Mouse (Mus musculus) heart, postnatal 36 days (tissue): ENCODE measurements around the gene Rinl. TPM values are rescaled to one million over a fixed set of nuclear protein-coding genes. Genes with fewer than 3 reads are reported as not detected.

Source experiments
- DNase-seq, 2 experiments: peaks; one replicate each; pipeline ENCODE4 v3.0.0; 2021 to 2022
- intact Hi-C: fragments of 180-260 bp; cut with DNase I; formaldehyde crosslinking; loops from one replicate; pipeline ENCODE4 v1.15.1; 2025
- total RNA-seq, 2 experiments: library from RNA; stranded (reverse); gene quantifications; 2 replicates each; pipeline ENCODE4 v1.2.3; 2021

Gene Rinl
- total RNA-seq, 2 experiments from 2014 or later: 1.8 to 1.9 TPM

GRCm38 (mm10) chr7:28838331-28838730, 49.6 kb downstream of the Rinl start:
- intact Hi-C loops: no loop called here
- DNase-seq: no peak

- intact Hi-C loops: no loop called here
- no peak for DNase-seq
Observed at GRCm38 (mm10) chr7:28847273-28847672, 58.5 kb downstream of the Rinl start.

Other genes starting within 250 kb of the Rinl start
- not detected for gene Sycn, start 248.1 kb upstream of the Rinl start, total RNA-seq
- not detected for gene Nccrp1, start 241.7 kb upstream of the Rinl start, total RNA-seq
- 10 to 100 TPM; 20.5 to 24.5 TPM for gene Samd4b, start 190.8 kb upstream of the Rinl start, total RNA-seq
- 1 to 10 TPM; 7.3 to 7.4 TPM for gene Pak4, start 190.8 kb upstream of the Rinl start, total RNA-seq
- gene Acp7, start 157.6 kb upstream of the Rinl start, total RNA-seq: not detected
- under 1 TPM in 1 of 2 experiments, not detected in 1; 0.22 TPM for gene Fbxo27, start 96.1 kb upstream of the Rinl start, total RNA-seq
- gene Fbxo17, start 72.2 kb upstream of the Rinl start, total RNA-seq: under 1 TPM; 0.46 to 0.53 TPM
- 10 to 100 TPM; 53.9 to 54.1 TPM for gene Mrps12, start 47.1 kb upstream of the Rinl start, total RNA-seq
- 10 to 100 TPM; 14.6 to 16.3 TPM for gene Sars2, start 47.0 kb upstream of the Rinl start, total RNA-seq
- not detected for gene Ccer2, start 32.8 kb upstream of the Rinl start, total RNA-seq
- 10 to 100 TPM; 85.1 to 87.0 TPM for gene Sirt2, start 22.2 kb upstream of the Rinl start, total RNA-seq
- 10 to 100 TPM; 25.4 to 27.0 TPM for gene Nfkbib, start 21.5 kb upstream of the Rinl start, total RNA-seq
- 100 to 1,000 TPM; 240 to 277 TPM for gene Hnrnpl, start 19.6 kb downstream of the Rinl start, total RNA-seq
- 1,000 to 10,000 TPM; 1,832 to 1,909 TPM for gene Ech1, start 36.2 kb downstream of the Rinl start, total RNA-seq
- 10 to 100 TPM; 29.4 to 48.3 TPM for gene Lgals4, start 44.9 kb downstream of the Rinl start, total RNA-seq
- 1 to 10 TPM in 1 of 2 experiments, under 1 TPM in 1; 0.73 to 1.4 TPM for gene Lgals7, start 74.9 kb downstream of the Rinl start, total RNA-seq
- gene Capn12, start 92.5 kb downstream of the Rinl start, total RNA-seq: under 1 TPM; 0.19 to 0.27 TPM
- 10 to 100 TPM; 69.4 to 81.8 TPM for gene Actn4, start 173.4 kb downstream of the Rinl start, total RNA-seq
- 100 to 1,000 TPM; 159 to 163 TPM for gene Eif3k, start 192.9 kb downstream of the Rinl start, total RNA-seq
- under 1 TPM; 0.61 to 0.81 TPM for gene Map4k1, start 193.1 kb downstream of the Rinl start, total RNA-seq